Mouse (Mus musculus) ES-CJ7 (cell line): ENCODE measurements at regions not wholly inside any gene's neighbourhood (a gene's known extent, or its start where the extent isn't known, plus 50 kb on each side); places are given as distances from the start of the nearest gene placed in this dataset.

Source experiments
- DNase-seq: peaks from one replicate; pipeline ENCODE4 v3.0.0; 2011; ENCODE audit warnings: low read depth, low spot score

- no peak for DNase-seq
Observed at GRCm38 (mm10) chr8:37398957-37399356, 405.6 kb downstream of the AI429214 start.

GRCm38 (mm10) chr8:37422595-37422994 is 429.2 kb downstream of the AI429214 start:
- DNase-seq, result no peak

GRCm38 (mm10) chr8:37424588-37424987 is 431.2 kb downstream of the AI429214 start:
- no peak for DNase-seq

- no peak for DNase-seq
Observed at GRCm38 (mm10) chr8:37428845-37429244, 435.4 kb downstream of the AI429214 start.

DNA sequence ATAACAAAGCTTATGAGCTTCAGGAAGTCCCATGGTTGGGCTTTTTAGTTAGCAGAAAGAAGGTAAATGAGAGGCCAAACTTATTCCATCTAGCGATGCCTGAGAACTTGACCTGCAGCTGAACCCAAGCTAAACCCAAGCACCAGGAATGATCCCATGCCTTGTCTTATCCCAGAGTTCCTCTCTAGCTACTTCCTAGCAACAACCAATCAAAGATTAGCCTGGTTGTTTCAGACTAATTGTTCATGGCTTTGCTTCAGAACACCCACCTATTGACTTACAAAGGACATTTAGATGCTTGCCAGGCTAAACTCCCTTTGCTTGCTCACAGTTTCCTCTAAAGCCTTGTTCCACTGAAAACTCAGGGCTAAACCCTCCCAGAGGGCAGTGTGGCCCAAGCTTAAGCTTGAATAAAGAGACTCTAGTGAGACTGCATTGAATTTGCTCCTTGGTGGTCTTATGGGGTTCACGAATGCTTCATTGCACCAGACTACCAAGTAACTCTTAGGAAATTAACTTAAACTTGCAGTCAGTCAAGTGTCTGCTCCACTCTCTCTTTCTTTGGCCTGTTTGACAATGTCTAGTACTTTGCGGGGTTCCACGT is 467.2 kb downstream of the AI429214 start:
- DNase-seq, result peak; percentile 52

DNA sequence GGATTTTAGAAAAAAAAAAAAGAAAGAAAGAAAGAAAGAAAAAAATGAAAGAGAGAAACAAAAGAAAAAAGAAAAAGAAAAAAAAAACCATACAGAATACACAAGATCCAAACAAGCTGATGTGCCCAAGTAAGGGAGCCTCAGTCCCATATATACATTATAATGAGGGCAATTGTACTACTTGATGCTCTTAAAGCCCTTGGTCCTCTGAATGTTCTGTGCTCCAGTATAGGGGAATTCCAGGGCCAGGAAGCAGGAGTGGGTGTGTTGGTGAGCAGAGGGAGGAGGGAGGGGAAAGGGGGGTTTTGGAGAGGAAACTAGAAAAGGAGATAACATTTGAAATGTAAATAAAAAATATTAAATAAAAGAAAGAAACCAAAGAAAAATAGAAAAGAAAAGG is 472.2 kb downstream of the AI429214 start:
- peak; percentile 67 for DNase-seq

DNA sequence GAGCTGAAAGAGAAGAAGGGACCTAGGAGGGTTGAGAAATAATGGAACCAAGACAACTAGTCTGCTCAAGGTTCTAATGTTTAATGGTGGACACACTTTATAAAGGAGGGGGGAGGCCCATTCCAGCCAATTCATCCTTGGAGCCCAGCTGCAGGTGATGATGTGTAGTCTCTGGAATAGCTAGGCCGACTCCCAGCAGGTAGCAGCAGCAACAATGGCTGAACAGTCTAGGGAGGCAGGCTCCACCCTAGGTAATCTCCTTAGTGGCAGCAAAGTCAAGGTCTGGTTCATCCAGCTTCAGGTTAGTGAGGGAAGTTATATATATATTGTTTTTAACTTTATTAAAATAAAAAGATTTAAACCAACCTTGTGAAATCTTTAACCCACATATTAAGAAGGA is 474.3 kb downstream of the AI429214 start:
- DNase-seq, result peak; percentile 63
